Mouse (Mus musculus) myocyte (in vitro differentiated cells): ENCODE measurements around the gene Cirbp. TPM values are rescaled to one million over a fixed set of nuclear protein-coding genes. Genes with fewer than 3 reads are reported as not detected.
A peak's percentile ranks its signal among the peaks of the same experiment; 100 is the strongest.

Experiments used
- H3K27me3 ChIP-seq: one replicate; pipeline ENCODE4 v1.6.1; 2011; ENCODE audit not compliant: control insufficient read depth, insufficient read depth, insufficient read length
- H3K36me3 ChIP-seq: one replicate; pipeline ENCODE4 v1.6.1; 2011; ENCODE audit not compliant: control insufficient read depth, insufficient read depth
- H3K4me2 ChIP-seq: one replicate; pipeline ENCODE4 v1.6.1; 2011; ENCODE audit warnings: low read depth, control low read depth
- H3K4me3 ChIP-seq: one replicate; pipeline ENCODE4 v1.5.1; 2011; ENCODE audit warnings: mild to moderate bottlenecking, control low read depth, moderate library complexity
- H3K79me2 ChIP-seq: one replicate; pipeline ENCODE4 v1.6.1; 2011; ENCODE audit not compliant: control insufficient read depth, insufficient read depth
- H3ac ChIP-seq: one replicate; pipeline ENCODE4 v1.6.1; 2011; ENCODE audit not compliant: control insufficient read depth, insufficient read length
- CEBPB ChIP-seq: IDR thresholded peaks from 2 replicates; pipeline ENCODE4 v1.6.1; 2011; ENCODE audit warnings: mild to moderate bottlenecking, moderate library complexity; ENCODE audit not compliant: poor library complexity, insufficient read depth, severe bottlenecking
- E2F4 ChIP-seq: IDR thresholded peaks from one replicate; pipeline ENCODE4 v1.6.1; 2011; ENCODE audit warnings: mild to moderate bottlenecking, control low read depth, moderate library complexity; ENCODE audit not compliant: insufficient read depth
- MAX ChIP-seq: IDR thresholded peaks from one replicate; pipeline ENCODE4 v1.6.1; 2011; ENCODE audit warnings: low read depth, mild to moderate bottlenecking, control low read depth
- MYOD1 ChIP-seq, 3 experiments: IDR thresholded peaks; one replicate each; pipeline ENCODE4 v1.6.1; 2011; ENCODE audit warnings: control low read depth in 2 of 3, low read depth in 2 of 3, mild to moderate bottlenecking in 2 of 3, moderate library complexity in 1 of 3; ENCODE audit not compliant: insufficient read length in 2 of 3, control insufficient read depth in 1 of 3
- MYOG ChIP-seq, 3 experiments: IDR thresholded peaks; one replicate each; pipeline ENCODE4 v1.6.1; 2011; ENCODE audit warnings: control low read depth in 2 of 3, low read depth in 2 of 3, mild to moderate bottlenecking in 2 of 3; ENCODE audit not compliant: insufficient read length in 2 of 3, control insufficient read depth in 1 of 3, insufficient read depth in 1 of 3
- POLR2A ChIP-seq: IDR thresholded peaks from one replicate; pipeline ENCODE4 v1.6.1; 2011; ENCODE audit warnings: low read depth, mild to moderate bottlenecking, control low read depth, moderate library complexity; ENCODE audit not compliant: insufficient read length
- POLR2AphosphoS2 ChIP-seq: IDR thresholded peaks from one replicate; pipeline ENCODE4 v1.6.1; 2011; ENCODE audit warnings: low read depth, control low read depth; ENCODE audit not compliant: insufficient read length
- REST ChIP-seq: IDR thresholded peaks from one replicate; pipeline ENCODE4 v1.6.1; 2011; ENCODE audit warnings: mild to moderate bottlenecking, control low read depth, moderate library complexity; ENCODE audit not compliant: insufficient read depth, insufficient read length
- SRF ChIP-seq: IDR thresholded peaks from one replicate; pipeline ENCODE4 v1.6.1; 2011; ENCODE audit warnings: low read depth; ENCODE audit not compliant: control insufficient read depth, insufficient read length
- TCF12 ChIP-seq: IDR thresholded peaks from one replicate; pipeline ENCODE4 v1.6.1; 2011; ENCODE audit warnings: mild to moderate bottlenecking, control low read depth; ENCODE audit not compliant: poor library complexity, insufficient read depth, severe bottlenecking
- TCF3 ChIP-seq: IDR thresholded peaks from one replicate; pipeline ENCODE4 v1.6.1; 2011; ENCODE audit warnings: low read depth, control low read depth; ENCODE audit not compliant: insufficient read length
- USF1 ChIP-seq: IDR thresholded peaks from one replicate; pipeline ENCODE4 v1.6.1; 2011; ENCODE audit warnings: low read depth, mild to moderate bottlenecking, control low read depth, moderate library complexity
- polyA plus RNA-seq: library from polyadenylated mRNA; unstranded; fragments of >200 nt; fragmentation: generic; extraction: Trizol; gene quantifications from one replicate; pipeline ENCODE4 v1.2.1, GENCODE M21; 2012; ENCODE audit warnings: missing spikeins

Cirbp gene
- polyA plus RNA-seq, 1 experiment, result 54.2 TPM

DNA sequence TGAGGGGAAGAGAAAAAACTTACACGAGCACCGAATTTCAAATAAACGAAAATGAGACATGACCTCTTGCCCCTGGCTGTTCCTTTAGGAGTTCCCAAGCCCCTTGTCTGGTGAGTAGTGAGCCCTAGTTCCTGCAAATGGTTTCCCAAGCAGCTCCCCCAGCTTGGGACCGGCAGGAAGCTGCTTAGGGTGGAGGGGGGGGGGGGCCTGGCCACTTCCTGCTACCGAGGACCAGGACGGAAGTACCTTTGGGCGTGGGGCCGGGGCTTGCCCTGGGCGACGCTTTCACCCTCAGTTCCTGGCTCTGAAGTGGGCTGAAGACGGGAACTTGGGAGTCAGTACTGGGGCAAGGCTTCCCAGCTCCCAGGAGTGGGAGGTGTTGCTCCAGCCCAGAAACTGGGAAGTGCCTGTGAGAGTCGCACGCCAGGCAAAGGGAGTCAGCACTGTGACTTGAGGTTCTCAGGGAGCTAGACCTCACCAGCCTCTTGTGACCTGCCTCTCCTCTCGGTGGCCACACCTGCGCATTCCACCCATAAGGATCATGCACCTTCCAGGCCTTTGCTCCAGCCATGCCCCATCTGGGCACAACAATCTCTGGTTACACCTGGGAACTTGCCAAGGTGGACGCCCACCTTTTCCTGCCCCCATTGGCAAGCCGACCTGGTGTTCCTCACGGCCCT lies 7.3 kb upstream of the Cirbp start:
- Histone ChIP-seq H3K4me2 (peak overlapping the region; percentile 97), H3K79me2 (peaks cover 19% of the 10 kb centered on the region), H3K27me3 (no peaks in the 10 kb centered on the region), H3K4me3 (peak overlapping the region; percentile 20), H3K36me3 (peaks cover 36% of the 10 kb centered on the region), H3ac (no peak overlapping the region)
- no peak for TF ChIP-seq TCF12
- TF ChIP-seq POLR2A, result peak; percentile 71
- peak; percentile 98 for TF ChIP-seq POLR2AphosphoS2
- peak; percentile 15 for TF ChIP-seq SRF
- peak in 2 of 3 experiments; percentile 7 to 22 for TF ChIP-seq MYOD1 (IDR thresholded peaks at IDR 0.05; ENCODE audit: control insufficient read depth in 1 of 3, insufficient read length in 2 of 3, low read depth in 2 of 3)
- no peak for TF ChIP-seq CEBPB
- no peak for TF ChIP-seq MAX

DNA sequence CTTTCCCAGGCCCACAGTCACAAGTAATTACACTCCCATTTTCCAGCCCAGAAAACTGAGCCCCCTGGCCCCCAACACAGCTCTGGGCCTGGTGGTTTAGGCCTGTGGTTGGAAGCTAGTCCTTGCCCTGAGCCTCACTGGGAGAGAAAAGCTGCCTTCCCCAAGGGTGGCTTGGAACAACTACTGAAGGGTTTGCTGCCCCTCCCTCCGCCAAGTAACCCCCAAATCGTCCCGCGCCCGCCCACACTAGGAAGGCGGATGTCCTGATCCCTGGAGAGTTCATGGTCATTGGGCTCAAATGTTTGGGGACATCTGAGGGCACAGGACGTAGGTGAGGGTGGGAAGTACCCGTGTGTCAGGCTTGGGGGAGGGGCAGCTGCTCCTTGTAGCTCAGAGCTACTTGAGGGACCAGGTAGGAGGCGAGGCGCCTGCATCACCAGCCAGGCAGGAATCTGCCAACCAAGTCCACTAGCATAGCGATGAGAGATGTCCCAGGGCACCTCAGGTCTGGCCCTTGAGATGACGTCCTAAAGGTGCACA lies 6.7 kb upstream of the Cirbp start:
- peak overlapping the region; percentile 97 for H3K4me2 ChIP-seq
- H3K79me2 ChIP-seq, result peaks cover 13% of the 10 kb centered on the region
- H3K4me3 ChIP-seq, result peak overlapping the region; percentile 20
- peaks cover 34% of the 10 kb centered on the region for H3K36me3 ChIP-seq
- TF ChIP-seq MAX (no peak), MYOD1 (IDR thresholded peaks at IDR 0.05; ENCODE audit: control insufficient read depth in 1 of 3, insufficient read length in 2 of 3, low read depth in 2 of 3) (peak in 1 of 3 experiments; percentile 11), POLR2AphosphoS2 (peak; percentile 82), MYOG (IDR thresholded peaks at IDR 0.05; ENCODE audit: control insufficient read depth in 1 of 3, insufficient read depth in 1 of 3, insufficient read length in 2 of 3, low read depth in 2 of 3) (peak in 1 of 3 experiments; percentile 3)
- no peak overlapping the region for H3ac ChIP-seq
- H3K27me3 ChIP-seq, result no peaks in the 10 kb centered on the region

DNA sequence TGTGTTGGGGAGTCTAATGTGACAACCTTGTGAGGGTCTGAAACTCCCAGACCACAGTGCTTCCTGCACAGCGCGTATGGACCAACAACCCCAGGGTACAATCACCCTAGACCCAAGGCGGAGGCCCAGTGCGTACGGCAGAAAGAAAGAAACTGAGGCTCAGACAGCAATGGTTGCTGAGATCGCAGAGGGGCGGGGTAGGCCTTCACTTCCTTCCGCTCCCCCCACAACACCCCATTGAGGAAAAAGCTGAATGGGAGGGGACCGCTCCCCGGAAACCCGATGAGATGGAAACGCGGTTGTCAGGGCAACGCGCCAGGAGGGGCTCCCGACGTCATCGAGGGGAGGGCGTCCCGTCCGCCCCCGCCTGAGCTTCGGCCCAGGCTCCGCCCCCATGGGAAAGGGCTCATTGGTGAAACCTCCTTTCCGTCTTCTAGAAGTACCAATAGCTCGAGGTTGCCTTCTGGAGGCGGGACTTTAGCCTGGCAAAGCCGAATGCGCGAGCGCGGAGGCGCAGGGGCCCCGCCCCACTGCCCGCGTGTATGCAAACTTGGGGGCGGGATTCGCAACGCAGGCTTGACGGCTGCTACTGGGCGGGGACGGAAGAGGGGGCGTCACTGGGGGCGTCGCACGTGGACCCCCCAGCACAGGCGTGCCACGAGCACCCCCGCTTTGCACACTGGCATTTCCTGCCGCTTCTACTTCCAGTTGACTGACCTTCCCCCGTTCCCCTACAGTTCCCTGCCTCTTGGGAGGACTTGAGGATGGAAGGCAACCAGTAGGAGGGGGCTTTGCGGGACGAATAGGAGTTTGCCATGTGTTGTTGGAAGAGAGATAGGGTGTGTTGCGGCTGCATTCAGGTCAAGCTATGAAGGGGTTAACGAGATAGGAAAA lies 6.0 kb upstream of the Cirbp start:
- peak; percentile 20 for TF ChIP-seq TCF3
- TF ChIP-seq MYOD1 (IDR thresholded peaks at IDR 0.05; ENCODE audit: control insufficient read depth in 1 of 3, insufficient read length in 2 of 3, low read depth in 2 of 3), result peak in 2 of 3 experiments; percentile 41 to 86
- TF ChIP-seq TCF12, result no peak
- peak in 2 of 3 experiments; percentile 34 to 46 for TF ChIP-seq MYOG (IDR thresholded peaks at IDR 0.05; ENCODE audit: control insufficient read depth in 1 of 3, insufficient read depth in 1 of 3, insufficient read length in 2 of 3, low read depth in 2 of 3)
- TF ChIP-seq CEBPB, result no peak
- peak; percentile 87 for TF ChIP-seq SRF
- TF ChIP-seq POLR2AphosphoS2, result peak; percentile 48
- TF ChIP-seq POLR2A, result peak; percentile 62
- H3K4me2 ChIP-seq, result peak overlapping the region; percentile 97
- no peaks in the 10 kb centered on the region for H3K27me3 ChIP-seq

DNA sequence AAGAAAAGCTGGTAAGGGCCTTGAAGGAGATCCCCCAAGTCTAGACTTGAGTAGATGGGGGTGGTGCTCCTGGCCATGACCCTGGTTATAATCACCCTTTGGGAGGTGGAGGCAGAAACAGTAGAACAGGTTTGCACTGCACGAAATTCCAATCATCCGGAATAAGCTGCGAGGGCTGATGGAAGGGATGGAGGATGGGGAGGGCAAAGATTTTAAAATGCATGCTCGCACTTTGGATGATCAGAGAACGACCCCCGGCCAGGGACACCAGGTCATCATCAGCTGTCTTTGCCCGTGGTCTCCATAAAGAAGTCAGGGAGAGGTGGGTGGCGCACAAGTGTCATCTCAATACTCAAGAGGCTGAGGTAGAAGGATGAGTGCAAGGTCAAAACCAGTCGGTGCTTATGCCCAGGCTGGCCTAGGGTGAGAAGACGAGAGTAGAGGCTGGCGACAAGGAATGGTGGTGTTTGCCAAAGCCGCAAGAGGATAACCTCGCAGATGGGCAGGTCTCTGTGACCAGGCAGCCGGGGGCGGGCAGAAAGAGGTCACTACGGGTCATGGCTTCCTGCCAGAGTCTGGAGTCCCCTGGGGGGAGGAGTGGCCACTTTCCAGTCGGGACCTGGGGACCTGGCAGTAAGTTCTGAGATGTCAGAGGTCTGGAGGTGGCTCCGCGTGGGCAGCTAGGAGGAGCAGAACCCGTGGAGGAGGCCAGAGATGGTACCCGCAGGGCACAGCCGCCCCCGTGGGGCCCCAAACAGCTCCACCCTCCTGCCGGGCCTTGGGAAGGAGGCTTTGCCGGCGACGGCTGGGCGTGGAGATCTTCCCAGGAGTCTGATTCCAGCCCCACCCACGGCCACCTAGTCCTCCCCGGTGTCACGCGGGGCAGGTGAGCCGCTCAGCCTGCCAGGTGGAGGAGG lies 5.1 kb upstream of the Cirbp start:
- peak overlapping the region; percentile 88 for H3K4me2 ChIP-seq
- no peak overlapping the region for H3ac ChIP-seq
- H3K79me2 ChIP-seq, result no peaks in the 10 kb centered on the region
- no peaks in the 10 kb centered on the region for H3K27me3 ChIP-seq
- H3K36me3 ChIP-seq, result peaks cover 19% of the 10 kb centered on the region
- H3K4me3 ChIP-seq, result peak overlapping the region; percentile 20
- TF ChIP-seq REST (no peak), MYOG (IDR thresholded peaks at IDR 0.05; ENCODE audit: control insufficient read depth in 1 of 3, insufficient read depth in 1 of 3, insufficient read length in 2 of 3, low read depth in 2 of 3) (peak in 2 of 3 experiments; percentile 21 to 73), POLR2AphosphoS2 (peak; percentile 76), E2F4 (no peak), MAX (no peak), USF1 (no peak), CEBPB (no peak), POLR2A (peak; percentile 65), TCF3 (peak; percentile 31), SRF (peak; percentile 18), TCF12 (peak; percentile 15), MYOD1 (IDR thresholded peaks at IDR 0.05; ENCODE audit: control insufficient read depth in 1 of 3, insufficient read length in 2 of 3, low read depth in 2 of 3) (peak in 2 of 3 experiments; percentile 27 to 62)

More for the DNA sequence above, 6.0 kb upstream of the Cirbp start:
- H3K36me3 ChIP-seq, result peaks cover 27% of the 10 kb centered on the region
- peak overlapping the region; percentile 20 for H3K4me3 ChIP-seq
- peaks cover 6% of the 10 kb centered on the region for H3K79me2 ChIP-seq
- no peak overlapping the region for H3ac ChIP-seq
